Comparison of ENCODE assay signal across 9 mouse cellular contexts in genomic region chr1:36744268-36744944, GRCm38 (mm10). TPM values are rescaled to one million over a fixed set of nuclear protein-coding genes. Genes with fewer than 3 reads are reported as not detected.
DNase-seq lines count a peak whose midpoint lies in the region; ATAC-seq and TF ChIP-seq lines count a peak whose summit lies in the region.
"Had no signal": no experiment of that assay in that cellular context is flagged by ENCODE, and none has a peak within 500 bp of the region (broad histone marks: within the 10 kb centered on the region; RNA-seq: fewer than 3 reads in every experiment).

No protein-coding gene starts in this region.

- peak; percentile 82 for TF ChIP-seq CTCF in ES-Bruce4 (IDR thresholded peaks at IDR 0.05; ENCODE audit: low read depth, low read length)
- peak; percentile 83 for TF ChIP-seq CTCF in liver, embryonic 14.5 days (IDR thresholded peaks at IDR 0.05; ENCODE audit: low read depth)

- no peak for TF ChIP-seq EP300 in ES-Bruce4 (IDR thresholded peaks at IDR 0.05; ENCODE audit: insufficient read depth, low read depth, low read length)
- no peak for TF ChIP-seq EP300 in liver, embryonic 14.5 days (IDR thresholded peaks at IDR 0.05; ENCODE audit: low read depth)

- peak overlapping the region; percentile 53 for H3K4me2 ChIP-seq in forebrain, embryonic 12.5 days
- H3K4me2 ChIP-seq in liver, embryonic 14.5 days (ENCODE audit: low read depth), result no peak overlapping the region; the same call in 1 of the 2 replicates
- peak overlapping the region; percentile 51 for H3K4me2 ChIP-seq in neural tube, embryonic 12.5 days (replicated peaks)
- H3K4me2 ChIP-seq in stomach, embryonic 16.5 days (ENCODE audit: low read depth, low read length), result peak overlapping the region; percentile 45

- H3K36me3 ChIP-seq in ES-Bruce4 (ENCODE audit: control insufficient read depth, insufficient read depth, low read length, poor library complexity, severe bottlenecking), result no peaks in the 10 kb centered on the region
- no peaks in the 10 kb centered on the region for H3K36me3 ChIP-seq in forebrain, embryonic 12.5 days (replicated peaks)
- no peaks in the 10 kb centered on the region for H3K36me3 ChIP-seq in liver, embryonic 14.5 days (replicated peaks; ENCODE audit: control insufficient read depth, insufficient read depth, low read depth)
- H3K36me3 ChIP-seq in neural tube, embryonic 12.5 days, result no peaks in the 10 kb centered on the region
- no peaks in the 10 kb centered on the region for H3K36me3 ChIP-seq in stomach, embryonic 16.5 days (ENCODE audit: control insufficient read depth, insufficient read depth, low read length)

- H3K4me3 ChIP-seq in ES-Bruce4 (ENCODE audit: low read depth, low read length), result peak overlapping the region; percentile 34
- H3K4me3 ChIP-seq in forebrain, embryonic 12.5 days (replicated peaks), result peak overlapping the region; percentile 30
- H3K4me3 ChIP-seq in liver, embryonic 14.5 days (ENCODE audit: insufficient read depth in 1 of 2, low read depth in 2 of 2, low read length in 2 of 2), result no peak overlapping the region
- H3K4me3 ChIP-seq in neural tube, embryonic 12.5 days, result 0 out of 2 replicates have a peak overlapping the region, but pooled peaks have one; percentile 7
- H3K4me3 ChIP-seq in stomach, embryonic 16.5 days (replicated peaks; ENCODE audit: low read length), result peak overlapping the region; percentile 33

- WGBS in forebrain, embryonic 12.5 days, result 30% methylated on average over 17 of the region's 17 CpGs
- 22% methylated on average over 17 of the region's 17 CpGs for WGBS in liver, embryonic 14.5 days (ENCODE audit: insufficient replicate concordance)
- WGBS in neural tube, embryonic 12.5 days, result 26% methylated on average over 17 of the region's 17 CpGs
- 23% methylated on average over 17 of the region's 17 CpGs for WGBS in stomach, embryonic 16.5 days

- peak; percentile 63 for ATAC-seq in forebrain, embryonic 12.5 days (ENCODE audit: low FRiP score)
- ATAC-seq in liver, embryonic 14.5 days (ENCODE audit: insufficient read depth), result no peak
- ATAC-seq in neural tube, embryonic 12.5 days (ENCODE audit: low FRiP score, low read depth), result peak; percentile 48
- ATAC-seq in stomach, embryonic 16.5 days (ENCODE audit: insufficient read depth, low FRiP score), result no peak

- H3K27me3 ChIP-seq in ES-Bruce4 (ENCODE audit: control insufficient read depth, insufficient read depth, low read length, poor library complexity, severe bottlenecking), result no peaks in the 10 kb centered on the region
- H3K27me3 ChIP-seq in forebrain, embryonic 12.5 days, result 0 out of 2 replicates have a peak, but pooled peaks cover 5% of the 10 kb centered on the region
- no peaks in the 10 kb centered on the region for H3K27me3 ChIP-seq in liver, embryonic 14.5 days (ENCODE audit: control insufficient read depth, insufficient read depth, low read length)
- H3K27me3 ChIP-seq in neural tube, embryonic 12.5 days (replicated peaks), result no peaks in the 10 kb centered on the region
- no peaks in the 10 kb centered on the region for H3K27me3 ChIP-seq in stomach, embryonic 16.5 days (ENCODE audit: control insufficient read depth, insufficient read depth, low read length)

- H3K4me1 ChIP-seq in ES-Bruce4 (ENCODE audit: control insufficient read depth, insufficient read depth, low read length), result peaks cover 1% of the 10 kb centered on the region
- H3K4me1 ChIP-seq in forebrain, embryonic 12.5 days, result peaks cover 7% of the 10 kb centered on the region
- H3K4me1 ChIP-seq in liver, embryonic 14.5 days (replicated peaks; ENCODE audit: control insufficient read depth in 2 of 2, insufficient read depth in 2 of 2, low read length in 1 of 2), result no peaks in the 10 kb centered on the region
- H3K4me1 ChIP-seq in neural tube, embryonic 12.5 days, result peaks cover 5% of the 10 kb centered on the region
- H3K4me1 ChIP-seq in stomach, embryonic 16.5 days (ENCODE audit: control insufficient read depth, insufficient read depth, low read length), result no peaks in the 10 kb centered on the region

- intact Hi-C loops in heart, postnatal 10 days (cut with DNase I), result loop anchor here (2.0 kb wide), 1 partner anchor 198 kb away; the partner anchor contains the start of gene Ankrd39

- no peaks in the 10 kb centered on the region for H3K9me3 ChIP-seq in ES-Bruce4 (replicated peaks; ENCODE audit: control insufficient read depth, insufficient read depth, low read length, poor library complexity, severe bottlenecking)
- no peaks in the 10 kb centered on the region for H3K9me3 ChIP-seq in forebrain, embryonic 12.5 days
- H3K9me3 ChIP-seq in liver, embryonic 14.5 days (ENCODE audit: control insufficient read depth, low read length), result no peaks in the 10 kb centered on the region
- H3K9me3 ChIP-seq in neural tube, embryonic 12.5 days, result no peaks in the 10 kb centered on the region
- H3K9me3 ChIP-seq in stomach, embryonic 16.5 days (replicated peaks; ENCODE audit: control insufficient read depth, low read length), result no peaks in the 10 kb centered on the region

- H3K9ac ChIP-seq in ES-Bruce4 (ENCODE audit: low read depth, poor library complexity, severe bottlenecking), result no peak overlapping the region
- H3K9ac ChIP-seq in forebrain, embryonic 12.5 days, result no peak overlapping the region
- H3K9ac ChIP-seq in liver, embryonic 14.5 days (replicated peaks), result no peak overlapping the region
- no peak overlapping the region for H3K9ac ChIP-seq in neural tube, embryonic 12.5 days
- H3K9ac ChIP-seq in stomach, embryonic 16.5 days (ENCODE audit: low read length), result no peak overlapping the region

- DNase-seq in c-Kit-positive CD71-negative TER-119-negative erythroid progenitor cells, embryonic 14.5 days (ENCODE audit: low read depth), result peak; percentile 63
- DNase-seq in heart, postnatal 10 days, result peak; percentile 67 to 80
- peak; percentile 84 to 88 for DNase-seq in kidney, postnatal 4 days
- peak; percentile 15 to 28 (median 17) for DNase-seq in liver, embryonic 14.5 days (ENCODE audit: low read depth in 3 of 3, low spot score in 3 of 3)

- TF ChIP-seq POLR2A in ES-Bruce4 (IDR thresholded peaks at IDR 0.05; ENCODE audit: insufficient read depth, low read length), result no peak

- no peak overlapping the region for H3K27ac ChIP-seq in ES-Bruce4 (ENCODE audit: insufficient read depth, low read length)
- H3K27ac ChIP-seq in forebrain, embryonic 12.5 days, result no peak overlapping the region
- H3K27ac ChIP-seq in liver, embryonic 14.5 days, result no peak overlapping the region
- H3K27ac ChIP-seq in neural tube, embryonic 12.5 days, result no peak overlapping the region
- no peak overlapping the region for H3K27ac ChIP-seq in stomach, embryonic 16.5 days (ENCODE audit: low read length)

RNA-seq across cellular contexts. Expression of gene Zap70, which starts 17.2 kb away (rescaled TPM):
- polyA plus RNA-seq in ES-Bruce4 (2011; ENCODE audit: insufficient read depth, insufficient read length, low read depth, missing spikeins), result 0.68 and 1.5 TPM in 2 replicates
- polyA plus RNA-seq in forebrain, embryonic 12.5 days (2016; fragmentation: Nextera tagmentation; extraction: Ambion mirVana), result 0.41 and 0.55 TPM in 2 replicates
- under 1 TPM; 0.27 to 0.57 TPM for total RNA-seq in heart, postnatal 10 days (2021)
- 0.04 and 0.06 TPM in 2 replicates for polyA plus RNA-seq in liver, embryonic 14.5 days (2012; rRNA removed)
- not detected in 2 replicates for polyA plus RNA-seq in liver, embryonic 14.5 days (2014; fragmentation: Nextera tagmentation; extraction: Ambion mirVana)
- 0.17 and 0.33 TPM in 2 replicates for polyA plus RNA-seq in neural tube, embryonic 12.5 days (2016; fragmentation: Nextera tagmentation; extraction: Ambion mirVana)
- 0.49 and 0.56 TPM in 2 replicates for polyA plus RNA-seq in stomach, embryonic 16.5 days (2015; fragmentation: Nextera tagmentation; extraction: Ambion mirVana)

RNA-seq across cellular contexts. Expression of gene Actr1b, which starts 30.2 kb away (rescaled TPM):
- polyA plus RNA-seq in ES-Bruce4 (2011; ENCODE audit: insufficient read depth, insufficient read length, low read depth, missing spikeins), result 83.3 and 85.3 TPM in 2 replicates
- polyA plus RNA-seq in forebrain, embryonic 12.5 days (2016; fragmentation: Nextera tagmentation; extraction: Ambion mirVana), result 102 and 105 TPM in 2 replicates
- 100 to 1,000 TPM; 118 to 127 TPM for total RNA-seq in heart, postnatal 10 days (2021)
- 20.7 and 27.5 TPM in 2 replicates for polyA plus RNA-seq in liver, embryonic 14.5 days (2012; rRNA removed)
- polyA plus RNA-seq in liver, embryonic 14.5 days (2014; fragmentation: Nextera tagmentation; extraction: Ambion mirVana), result 21.4 and 22.2 TPM in 2 replicates
- polyA plus RNA-seq in neural tube, embryonic 12.5 days (2016; fragmentation: Nextera tagmentation; extraction: Ambion mirVana), result 119 and 131 TPM in 2 replicates
- polyA plus RNA-seq in stomach, embryonic 16.5 days (2015; fragmentation: Nextera tagmentation; extraction: Ambion mirVana), result 95.3 and 103 TPM in 2 replicates

RNA-seq across cellular contexts. Expression of gene 4933424G06Rik, which starts 34.5 kb away (rescaled TPM):
- 1.4 TPM in 1 of 2 replicates, not detected in the other for polyA plus RNA-seq in ES-Bruce4 (2011; ENCODE audit: insufficient read depth, insufficient read length, low read depth, missing spikeins)
- polyA plus RNA-seq in forebrain, embryonic 12.5 days (2016; fragmentation: Nextera tagmentation; extraction: Ambion mirVana), result 0.41 TPM in 1 of 2 replicates, not detected in the other
- not detected for total RNA-seq in heart, postnatal 10 days (2021)
- polyA plus RNA-seq in liver, embryonic 14.5 days (2012; rRNA removed), result not detected in 2 replicates
- not detected in 2 replicates for polyA plus RNA-seq in liver, embryonic 14.5 days (2014; fragmentation: Nextera tagmentation; extraction: Ambion mirVana)
- polyA plus RNA-seq in neural tube, embryonic 12.5 days (2016; fragmentation: Nextera tagmentation; extraction: Ambion mirVana), result 0.42 TPM in 1 of 2 replicates, not detected in the other
- 0.13 TPM in 1 of 2 replicates, not detected in the other for polyA plus RNA-seq in stomach, embryonic 16.5 days (2015; fragmentation: Nextera tagmentation; extraction: Ambion mirVana)
- polyA plus RNA-seq: gonadal fat pad, adult 2 months had no signal

RNA-seq across cellular contexts. Expression of gene Cox5b, which starts 53.2 kb away (rescaled TPM):
- polyA plus RNA-seq in ES-Bruce4 (2011; ENCODE audit: insufficient read depth, insufficient read length, low read depth, missing spikeins), result 509 and 516 TPM in 2 replicates
- polyA plus RNA-seq in forebrain, embryonic 12.5 days (2016; fragmentation: Nextera tagmentation; extraction: Ambion mirVana), result 447 and 453 TPM in 2 replicates
- 1,000 to 10,000 TPM; 2,031 to 2,046 TPM for total RNA-seq in heart, postnatal 10 days (2021)
- 179 and 292 TPM in 2 replicates for polyA plus RNA-seq in liver, embryonic 14.5 days (2012; rRNA removed)
- polyA plus RNA-seq in liver, embryonic 14.5 days (2014; fragmentation: Nextera tagmentation; extraction: Ambion mirVana), result 515 and 525 TPM in 2 replicates
- polyA plus RNA-seq in neural tube, embryonic 12.5 days (2016; fragmentation: Nextera tagmentation; extraction: Ambion mirVana), result 532 and 537 TPM in 2 replicates
- 591 and 640 TPM in 2 replicates for polyA plus RNA-seq in stomach, embryonic 16.5 days (2015; fragmentation: Nextera tagmentation; extraction: Ambion mirVana)

Comparison
In these comparisons a context has a peak if more than half of its experiments do, and no peak if none do; other contexts are left out.
1. H3K4me3 ChIP-seq: peak in ES-Bruce4 (single experiment), forebrain, embryonic 12.5 days (single experiment), neural tube, embryonic 12.5 days (single experiment) and stomach, embryonic 16.5 days (single experiment); none in liver, embryonic 14.5 days (0 of 2).
2. DNase-seq: peak in every context shown above with its lines; median percentile 86 in kidney, postnatal 4 days; 74 in heart, postnatal 10 days; 63 in c-Kit-positive CD71-negative TER-119-negative erythroid progenitor cells, embryonic 14.5 days; 17 in liver, embryonic 14.5 days.
3. ATAC-seq: peak in forebrain, embryonic 12.5 days (single experiment) and neural tube, embryonic 12.5 days (single experiment); none in liver, embryonic 14.5 days (single experiment) and stomach, embryonic 16.5 days (single experiment).